Mouse (Mus musculus): ENCODE data around the gene Aass.

Gene Aass

GRCm38 (mm10) chr6:23055734-23056133 is 77.1 kb downstream of the Aass start:
- DNase-seq (ENCODE audit: low spot score in 2 of 2), result no peak

GRCm38 (mm10) chr6:23048836-23049235 is 84.0 kb downstream of the Aass start:
- no peak for DNase-seq (ENCODE audit: low spot score in 2 of 2)

GRCm38 (mm10) chr6:23028251-23028650 is 104.5 kb downstream of the Aass start:
- no peak for DNase-seq (ENCODE audit: low spot score in 2 of 2)
